Mouse (Mus musculus) layer of hippocampus, adult 18-20 months (tissue): ENCODE results near the gene Tbr1. TPM values are rescaled to one million over a fixed set of nuclear protein-coding genes. Genes with fewer than 3 reads are reported as not detected.

ENCODE experiments used
- DNase-seq, 2 experiments: peaks; one replicate each; pipeline ENCODE4 v3.0.0; 2022; ENCODE audit warnings: low spot score in 2 of 2
- microRNA-seq, 2 experiments: library from miRNA; unstranded; fragments of <30 nt; microRNA quantifications; one replicate each; pipeline ENCODE4 v1.2.0; 2021
- total RNA-seq, 2 experiments: library from RNA; stranded (reverse); gene quantifications; 2 replicates each; pipeline ENCODE4 v1.2.3; 2021

Tbr1 gene
- total RNA-seq, 2 experiments from 2014 or later: 36.6 to 43.1 TPM

GRCm38 (mm10) chr2:61811507-61812421 is 9.0 kb downstream of the Tbr1 start:
- peak in 1 of 2 experiments; percentile 28 for DNase-seq

DNA sequence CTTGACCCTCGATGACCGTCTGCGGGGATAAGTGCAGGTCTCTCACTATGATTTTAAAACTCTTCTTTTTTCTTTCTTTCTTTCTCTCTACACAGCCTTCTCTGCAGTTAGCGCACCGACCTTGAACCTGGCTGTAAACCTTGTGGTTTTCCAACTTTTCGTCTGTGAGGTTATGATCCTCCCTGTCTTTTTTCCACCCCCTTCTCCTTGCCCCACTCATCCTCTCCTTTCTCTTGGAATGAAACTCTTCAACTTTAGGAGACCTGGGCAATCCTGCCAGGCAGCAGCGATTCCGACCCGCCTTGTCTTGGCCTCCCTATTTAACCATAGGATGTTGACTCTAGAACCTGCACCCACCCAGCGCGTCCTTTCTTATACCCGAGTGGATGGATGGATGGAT is 9.8 kb downstream of the Tbr1 start:
- DNase-seq: peak in 1 of 2 experiments; percentile 25

GRCm38 (mm10) chr2:61813106-61813505 is 10.4 kb downstream of the Tbr1 start:
- DNase-seq: peak in 1 of 2 experiments; percentile 29

- DNase-seq: no peak
These were observed 10.8 kb downstream of the Tbr1 start for GRCm38 (mm10) chr2:61813521-61813920.

DNA sequence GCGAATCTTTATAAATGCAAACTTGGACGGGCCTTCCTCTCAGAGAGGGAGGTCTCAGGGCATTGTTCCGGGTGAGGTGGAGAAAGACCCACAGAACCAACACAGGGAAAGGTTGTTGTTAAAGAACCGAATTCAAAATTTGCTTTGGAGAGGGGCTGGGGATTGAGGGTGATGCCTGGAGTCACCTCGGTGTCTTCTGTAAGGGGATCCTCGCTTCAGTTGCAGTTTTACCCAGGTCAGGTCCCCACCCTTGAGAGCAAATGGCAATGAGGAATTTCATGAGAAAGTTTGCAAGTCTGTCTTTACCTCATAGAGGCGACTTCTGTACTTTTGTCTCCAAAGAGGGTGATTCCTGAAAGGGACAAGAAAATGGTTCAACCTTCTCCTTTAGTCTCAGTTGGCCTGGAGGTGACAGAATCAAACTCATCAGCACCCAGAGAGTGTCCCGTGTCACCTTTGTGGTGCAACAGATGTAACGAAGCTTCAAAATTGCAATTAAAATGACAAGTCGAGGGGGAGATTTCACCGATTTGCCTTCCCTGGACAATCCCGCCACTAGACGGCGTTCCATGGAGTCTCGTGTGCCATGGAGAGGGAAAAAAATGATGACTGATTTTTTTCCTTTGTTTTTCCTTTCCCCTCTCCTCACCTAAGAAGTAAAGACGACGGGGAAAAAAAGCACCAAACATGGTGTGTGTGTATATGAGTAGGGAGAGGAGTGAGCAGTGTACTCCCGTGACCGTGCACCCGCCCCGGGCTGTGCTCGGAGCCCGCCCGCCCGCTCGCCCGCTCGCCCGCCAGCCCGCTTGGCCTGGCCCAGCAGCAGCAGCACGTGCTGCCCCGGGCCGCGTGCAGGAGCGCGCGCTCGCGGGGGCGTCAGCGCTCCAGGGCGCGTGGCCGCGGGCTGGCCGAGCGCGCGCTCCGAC is 12.1 kb downstream of the Tbr1 start:
- DNase-seq: peak in 1 of 2 experiments; percentile 60

GRCm38 (mm10) chr2:61815583-61816313 is 13.0 kb downstream of the Tbr1 start:
- DNase-seq: peak in 1 of 2 experiments; percentile 54

- peak in 1 of 2 experiments; percentile 48 for DNase-seq
These were observed 15.5 kb downstream of the Tbr1 start for GRCm38 (mm10) chr2:61818197-61818596.

DNA sequence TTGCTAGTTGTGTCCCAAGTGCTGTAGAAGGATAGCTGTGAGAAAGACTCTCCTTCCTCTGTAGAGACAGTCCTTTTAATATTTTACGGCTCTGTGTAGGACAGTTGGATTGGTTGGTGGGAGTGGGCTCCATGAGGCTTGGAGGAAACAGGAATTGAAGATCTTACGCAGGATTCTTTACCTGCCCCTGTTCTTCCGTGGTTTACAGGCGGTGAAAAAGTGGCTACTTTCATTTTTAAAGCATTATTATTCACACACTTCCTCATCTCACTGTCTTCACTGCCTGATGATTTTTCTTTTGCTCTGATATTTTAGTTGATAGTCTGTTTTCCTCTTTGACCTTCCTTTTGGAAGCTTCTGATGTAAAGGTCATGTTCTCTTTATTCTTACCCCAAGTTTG is 17.5 kb downstream of the Tbr1 start:
- no peak for DNase-seq

GRCm38 (mm10) chr2:61823426-61824140 is 20.9 kb downstream of the Tbr1 start:
- no peak for DNase-seq

DNA sequence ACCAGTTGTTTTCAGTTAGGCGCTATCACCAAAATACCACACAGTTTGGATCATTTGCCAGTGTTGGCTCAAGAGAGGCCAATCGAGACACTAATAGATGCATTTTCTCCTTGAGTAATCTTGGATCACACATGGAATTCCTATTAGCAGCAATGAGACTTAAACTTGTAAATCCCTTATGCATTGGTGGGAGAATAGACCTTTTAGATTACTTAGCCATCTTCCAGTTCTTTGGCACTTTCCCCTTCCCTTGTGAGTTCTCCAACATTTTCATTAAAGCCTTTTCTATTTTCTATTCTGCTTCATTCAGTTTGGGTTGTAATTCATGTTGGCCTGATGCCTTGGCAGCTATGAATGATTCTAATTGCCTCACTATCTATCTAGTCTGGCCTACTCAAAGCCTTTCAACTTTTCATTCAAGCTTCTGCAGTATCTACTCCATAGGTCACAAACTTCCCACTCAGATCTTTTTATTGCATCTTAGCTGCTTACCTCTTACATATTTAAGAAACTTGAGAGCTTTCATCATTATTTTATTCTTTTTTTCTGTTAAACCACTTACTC is 34.6 kb downstream of the Tbr1 start:
- no peak for DNase-seq

Small RNA genes lying within 50 kb of the gene (microRNA-seq; reads per million reads assigned to microRNA genes)
- gene Gm22403: 0 reads per million in 2 experiments

Other genes starting within 250 kb of the Tbr1 start
- 10 to 100 TPM; 27.7 to 31.9 TPM for gene Tank, start 224.3 kb upstream of the Tbr1 start, total RNA-seq
- 100 to 1,000 TPM; 108 to 110 TPM for gene Psmd14, start 91.2 kb upstream of the Tbr1 start, total RNA-seq
- 100 to 1,000 TPM; 209 to 223 TPM for gene Slc4a10, start 243.5 kb downstream of the Tbr1 start, total RNA-seq